Mouse (Mus musculus) G1E (cell line): ENCODE measurements at regions not wholly inside any gene's neighbourhood (a gene's known extent, or its start where the extent isn't known, plus 50 kb on each side); places are given as distances from the start of the nearest gene placed in this dataset.

ENCODE experiments used
- CTCF ChIP-seq: IDR thresholded peaks from 2 replicates; pipeline ENCODE4 v1.5.1; 2012; ENCODE audit warnings: low read depth, low read length, inconsistent platforms, mixed read lengths
- GATA1 ChIP-seq: IDR thresholded peaks from 2 replicates; pipeline ENCODE4 v1.6.1; 2012; ENCODE audit warnings: borderline replicate concordance, low read length, inconsistent platforms, mixed read lengths
- GATA2 ChIP-seq: IDR thresholded peaks from 2 replicates; pipeline ENCODE4 v1.6.1; 2012; ENCODE audit warnings: low read depth, low read length, inconsistent platforms, borderline replicate concordance
- POLR2AphosphoS5 ChIP-seq: IDR thresholded peaks from 2 replicates; pipeline ENCODE4 v1.6.1; 2012; ENCODE audit warnings: low read depth, low read length, inconsistent platforms; ENCODE audit not compliant: insufficient replicate concordance
- TAL1 ChIP-seq: conservative IDR thresholded peaks from 2 replicates; pipeline ENCODE4 v1.6.1; 2012; ENCODE audit warnings: low read depth, low read length, inconsistent platforms, mixed read lengths

GRCm38 (mm10) chr3:38281683-38282082 lies 203.0 kb downstream of the Ankrd50 start:
- TF ChIP-seq CTCF (no peak), GATA1 (no peak), TAL1 (no peak), POLR2AphosphoS5 (no peak), GATA2 (no peak)
